In genomic region chr7:19320637-19321036, GRCm38 (mm10) we compare ENCODE assay signal across 7 mouse cellular contexts. TPM values are rescaled to one million over a fixed set of nuclear protein-coding genes. Genes with fewer than 3 reads are reported as not detected.
DNase-seq lines count a peak whose midpoint lies in the region; ATAC-seq and TF ChIP-seq lines count a peak whose summit lies in the region.

No protein-coding gene starts in this region.

- no peaks in the 10 kb centered on the region for H3K9me3 ChIP-seq in lung, embryonic 14.5 days (ENCODE audit: low read depth, low read length)
- H3K9me3 ChIP-seq in hindbrain, embryonic 10.5 days, result no peaks in the 10 kb centered on the region
- no peaks in the 10 kb centered on the region for H3K9me3 ChIP-seq in liver, embryonic 13.5 days (replicated peaks)
- no peaks in the 10 kb centered on the region for H3K9me3 ChIP-seq in stomach, embryonic 14.5 days (ENCODE audit: control insufficient read depth, low read depth, low read length)

- WGBS in lung, embryonic 14.5 days, result 28% methylated on average over 7 of the region's 7 CpGs
- WGBS in hindbrain, embryonic 10.5 days, result 42% methylated on average over 7 of the region's 7 CpGs
- WGBS in liver, embryonic 13.5 days (ENCODE audit: insufficient replicate concordance), result 27% methylated on average over 7 of the region's 7 CpGs
- 33% methylated on average over 7 of the region's 7 CpGs for WGBS in stomach, embryonic 14.5 days

- H3K4me1 ChIP-seq in lung, embryonic 14.5 days (ENCODE audit: insufficient read depth), result no peaks in the 10 kb centered on the region
- peaks cover 34% of the 10 kb centered on the region for H3K4me1 ChIP-seq in hindbrain, embryonic 10.5 days (replicated peaks)
- peaks cover 18% of the 10 kb centered on the region for H3K4me1 ChIP-seq in liver, embryonic 13.5 days (replicated peaks)
- 0 out of 2 replicates have a peak, but pooled peaks cover 3% of the 10 kb centered on the region for H3K4me1 ChIP-seq in stomach, embryonic 14.5 days (ENCODE audit: control insufficient read depth, insufficient read depth, low read length)

- no peak for ATAC-seq in lung, embryonic 14.5 days (ENCODE audit: insufficient read depth)
- no peak for ATAC-seq in liver, embryonic 13.5 days (ENCODE audit: low read depth)
- ATAC-seq in stomach, embryonic 14.5 days (ENCODE audit: insufficient number of reproducible peaks, insufficient read depth, low FRiP score, low read depth), result no peak

- H3K36me3 ChIP-seq in lung, embryonic 14.5 days (ENCODE audit: insufficient read depth), result no peaks in the 10 kb centered on the region
- H3K36me3 ChIP-seq in hindbrain, embryonic 10.5 days, result no peaks in the 10 kb centered on the region
- H3K36me3 ChIP-seq in liver, embryonic 13.5 days, result no peaks in the 10 kb centered on the region
- H3K36me3 ChIP-seq in stomach, embryonic 14.5 days (ENCODE audit: control insufficient read depth, insufficient read depth, low read length), result no peaks in the 10 kb centered on the region

- no peak for DNase-seq in lung, embryonic 14.5 days
- no peak for DNase-seq in lung, adult 18-20 months
- DNase-seq in hindbrain, embryonic 10.5 days (ENCODE audit: low spot score), result no peak
- no peak for DNase-seq in liver, embryonic 13.5 days
- DNase-seq in cerebellum, postnatal 36 days, result no peak
- DNase-seq in adipocyte (ENCODE audit: low spot score), result no peak

- no peak overlapping the region for H3K9ac ChIP-seq in lung, embryonic 14.5 days
- no peak overlapping the region for H3K9ac ChIP-seq in liver, embryonic 13.5 days
- no peak overlapping the region for H3K9ac ChIP-seq in stomach, embryonic 14.5 days (replicated peaks; ENCODE audit: low read depth, low read length)

- no peak for TF ChIP-seq CTCF in lung, embryonic 14.5 days (IDR thresholded peaks at IDR 0.05; ENCODE audit: low read depth)

- no peak overlapping the region for H3K4me3 ChIP-seq in lung, embryonic 14.5 days (ENCODE audit: low read depth, low read length)
- H3K4me3 ChIP-seq in hindbrain, embryonic 10.5 days, result peak overlapping the region; percentile 59; the same call in 1 of the 2 replicates
- H3K4me3 ChIP-seq in liver, embryonic 13.5 days (replicated peaks), result peak overlapping the region; percentile 46; the same call in 1 of the 2 replicates
- 0 out of 2 replicates have a peak overlapping the region, but pooled peaks have one; percentile 42 for H3K4me3 ChIP-seq in stomach, embryonic 14.5 days (ENCODE audit: low read depth, low read length)

- no peaks in the 10 kb centered on the region for H3K27me3 ChIP-seq in lung, embryonic 14.5 days (ENCODE audit: insufficient read depth, low read length)
- peaks cover 41% of the 10 kb centered on the region for H3K27me3 ChIP-seq in hindbrain, embryonic 10.5 days (ENCODE audit: insufficient read depth, poor library complexity, severe bottlenecking)
- H3K27me3 ChIP-seq in liver, embryonic 13.5 days, result peaks cover 86% of the 10 kb centered on the region
- H3K27me3 ChIP-seq in stomach, embryonic 14.5 days (ENCODE audit: control insufficient read depth, insufficient read depth, low read length), result no peaks in the 10 kb centered on the region

- H3K27ac ChIP-seq in lung, embryonic 14.5 days (ENCODE audit: low read depth), result no peak overlapping the region
- H3K27ac ChIP-seq in hindbrain, embryonic 10.5 days, result peak overlapping the region; percentile 79
- H3K27ac ChIP-seq in liver, embryonic 13.5 days, result no peak overlapping the region
- no peak overlapping the region for H3K27ac ChIP-seq in stomach, embryonic 14.5 days (ENCODE audit: low read length)

- H3K4me2 ChIP-seq in lung, embryonic 14.5 days, result peak overlapping the region; percentile 77
- H3K4me2 ChIP-seq in liver, embryonic 13.5 days, result peak overlapping the region; percentile 69
- H3K4me2 ChIP-seq in stomach, embryonic 14.5 days (replicated peaks; ENCODE audit: low read depth, low read length), result peak overlapping the region; percentile 78

RNA-seq across cellular contexts. Expression of gene Fosb, which starts 10.8 kb away (rescaled TPM):
- not detected in 2 replicates for polyA plus RNA-seq in lung, embryonic 14.5 days (2014; fragmentation: Nextera tagmentation; extraction: Ambion mirVana)
- not detected in 2 replicates for polyA plus RNA-seq in hindbrain, embryonic 10.5 days (2016; fragmentation: Nextera tagmentation; extraction: Ambion mirVana)
- polyA plus RNA-seq in liver, embryonic 13.5 days (2015; fragmentation: Nextera tagmentation; extraction: Ambion mirVana), result 0.03 TPM in 1 of 2 replicates, not detected in the other
- polyA plus RNA-seq in stomach, embryonic 14.5 days (2014; fragmentation: Nextera tagmentation; extraction: Ambion mirVana), result 0.07 TPM in 1 of 2 replicates, not detected in the other

RNA-seq across cellular contexts. Expression of gene Ercc1, which starts 23.9 kb away (rescaled TPM):
- 88.6 and 90.5 TPM in 2 replicates for polyA plus RNA-seq in lung, embryonic 14.5 days (2014; fragmentation: Nextera tagmentation; extraction: Ambion mirVana)
- 106 and 128 TPM in 2 replicates for polyA plus RNA-seq in hindbrain, embryonic 10.5 days (2016; fragmentation: Nextera tagmentation; extraction: Ambion mirVana)
- 19.1 and 21.0 TPM in 2 replicates for polyA plus RNA-seq in liver, embryonic 13.5 days (2015; fragmentation: Nextera tagmentation; extraction: Ambion mirVana)
- polyA plus RNA-seq in stomach, embryonic 14.5 days (2014; fragmentation: Nextera tagmentation; extraction: Ambion mirVana), result 86.0 and 92.8 TPM in 2 replicates

RNA-seq across cellular contexts. Expression of gene Rtn2, which starts 38.2 kb away (rescaled TPM):
- polyA plus RNA-seq in lung, embryonic 14.5 days (2014; fragmentation: Nextera tagmentation; extraction: Ambion mirVana), result 8.0 and 9.1 TPM in 2 replicates
- 37.3 and 67.8 TPM in 2 replicates for polyA plus RNA-seq in hindbrain, embryonic 10.5 days (2016; fragmentation: Nextera tagmentation; extraction: Ambion mirVana)
- polyA plus RNA-seq in liver, embryonic 13.5 days (2015; fragmentation: Nextera tagmentation; extraction: Ambion mirVana), result 4.0 and 4.1 TPM in 2 replicates
- 11.7 and 13.9 TPM in 2 replicates for polyA plus RNA-seq in stomach, embryonic 14.5 days (2014; fragmentation: Nextera tagmentation; extraction: Ambion mirVana)

RNA-seq across cellular contexts. Expression of gene Cd3eap, which starts 38.6 kb away (rescaled TPM):
- polyA plus RNA-seq in lung, embryonic 14.5 days (2014; fragmentation: Nextera tagmentation; extraction: Ambion mirVana), result 21.3 and 24.2 TPM in 2 replicates
- 18.7 and 24.4 TPM in 2 replicates for polyA plus RNA-seq in hindbrain, embryonic 10.5 days (2016; fragmentation: Nextera tagmentation; extraction: Ambion mirVana)
- 15.0 and 16.3 TPM in 2 replicates for polyA plus RNA-seq in liver, embryonic 13.5 days (2015; fragmentation: Nextera tagmentation; extraction: Ambion mirVana)
- polyA plus RNA-seq in stomach, embryonic 14.5 days (2014; fragmentation: Nextera tagmentation; extraction: Ambion mirVana), result 20.5 and 23.9 TPM in 2 replicates

RNA-seq across cellular contexts. Expression of gene Ppp1r13l, which starts 38.9 kb away (rescaled TPM):
- polyA plus RNA-seq in lung, embryonic 14.5 days (2014; fragmentation: Nextera tagmentation; extraction: Ambion mirVana), result 5.4 and 7.9 TPM in 2 replicates
- polyA plus RNA-seq in hindbrain, embryonic 10.5 days (2016; fragmentation: Nextera tagmentation; extraction: Ambion mirVana), result 4.7 and 5.6 TPM in 2 replicates
- polyA plus RNA-seq in liver, embryonic 13.5 days (2015; fragmentation: Nextera tagmentation; extraction: Ambion mirVana), result 1.1 and 1.2 TPM in 2 replicates
- 9.6 and 10.0 TPM in 2 replicates for polyA plus RNA-seq in stomach, embryonic 14.5 days (2014; fragmentation: Nextera tagmentation; extraction: Ambion mirVana)
